Mouse (Mus musculus) bone marrow macrophage, adult 2 months (primary cell): ENCODE measurements around the gene Yrdc.

Source experiments
- CTCF ChIP-seq: IDR thresholded peaks from 2 replicates; pipeline ENCODE4 v1.5.1; 2012; ENCODE audit warnings: low read depth, mild to moderate bottlenecking, low read length, moderate library complexity
- POLR2A ChIP-seq: IDR thresholded peaks from 2 replicates; pipeline ENCODE4 v1.6.1; 2012; ENCODE audit warnings: mild to moderate bottlenecking, low read depth, low read length, borderline replicate concordance

GRCm38 (mm10) chr4:124882151-124882729, 31.8 kb downstream of the Yrdc start:
- no peak for TF ChIP-seq CTCF
- TF ChIP-seq POLR2A, result no peak
